ENCODE assay signal across 8 mouse cellular contexts in genomic region chr1:165708686-165709380, GRCm38 (mm10). TPM values are rescaled to one million over a fixed set of nuclear protein-coding genes. Genes with fewer than 3 reads are reported as not detected.
DNase-seq lines count a peak whose midpoint lies in the region; ATAC-seq and TF ChIP-seq lines count a peak whose summit lies in the region.

No protein-coding gene starts in this region.

- H3K9me3 ChIP-seq in G1E (replicated peaks) = no peaks in the 10 kb centered on the region
- H3K9me3 ChIP-seq in hindbrain, embryonic 13.5 days = no peaks in the 10 kb centered on the region
- H3K9me3 ChIP-seq in midbrain, postnatal 0 days (ENCODE audit: low read length) = no peaks in the 10 kb centered on the region

- peaks cover 3% of the 10 kb centered on the region; the same call in 1 of the 2 replicates for H3K27me3 ChIP-seq in G1E (ENCODE audit: insufficient read depth, low read length)
- peaks cover 58% of the 10 kb centered on the region for H3K27me3 ChIP-seq in hindbrain, embryonic 13.5 days
- H3K27me3 ChIP-seq in midbrain, postnatal 0 days (ENCODE audit: insufficient read depth, low read length) = peaks cover 17% of the 10 kb centered on the region

- DNase-seq in gastrocnemius, adult 2 months = no peak
- no peak for DNase-seq in gastrocnemius, adult 18-20 months (ENCODE audit: low spot score)
- no peak for DNase-seq in G1E (ENCODE audit: low spot score)
- DNase-seq in midbrain, postnatal 0 days (ENCODE audit: low spot score) = no peak
- no peak for DNase-seq in left cerebral cortex, postnatal 4 days
- DNase-seq in cerebellum, postnatal 14 days = no peak

- H3K4me2 ChIP-seq in hindbrain, embryonic 13.5 days = peak overlapping the region; percentile 98
- H3K4me2 ChIP-seq in midbrain, postnatal 0 days (ENCODE audit: low read depth, low read length, poor library complexity, severe bottlenecking) = peak overlapping the region; percentile 99

- ATAC-seq in G1E (ENCODE audit: extremely low read depth, insufficient number of reproducible peaks, low FRiP score, poor library complexity, severe bottlenecking) = no peak
- no peak for ATAC-seq in hindbrain, embryonic 13.5 days (ENCODE audit: low FRiP score)
- ATAC-seq in midbrain, postnatal 0 days (ENCODE audit: low FRiP score) = no peak
- no peak for ATAC-seq in megakaryocyte progenitor cell, adult 5-6 weeks (replicated peaks; ENCODE audit: poor library complexity)

- intact Hi-C loops in gastrocnemius, adult 2 months (cut with DNase I) = loop anchor here (5.0 kb wide), 1 partner anchor 42 kb away; no protein-coding TSS in a partner anchor
- intact Hi-C loops in left cerebral cortex, postnatal 4 days (cut with DNase I) = no loop called here

- 39% methylated on average over 9 of the region's 9 CpGs for WGBS in hindbrain, embryonic 13.5 days
- WGBS in midbrain, postnatal 0 days = 31% methylated on average over 9 of the region's 9 CpGs

- TF ChIP-seq CTCF in gastrocnemius, adult 2 months (IDR thresholded peaks at IDR 0.05) = no peak
- TF ChIP-seq CTCF in G1E (IDR thresholded peaks at IDR 0.05; ENCODE audit: low read depth, low read length) = no peak
- TF ChIP-seq CTCF in midbrain, postnatal 0 days (IDR thresholded peaks at IDR 0.05) = no peak

- peaks cover 76% of the 10 kb centered on the region for H3K4me1 ChIP-seq in G1E (ENCODE audit: insufficient read depth, low read depth, low read length)
- H3K4me1 ChIP-seq in hindbrain, embryonic 13.5 days (replicated peaks) = peaks cover 15% of the 10 kb centered on the region; the same call in 1 of the 2 replicates
- 0 out of 2 replicates have a peak, but pooled peaks cover 6% of the 10 kb centered on the region for H3K4me1 ChIP-seq in midbrain, postnatal 0 days (ENCODE audit: insufficient read depth, low read length)

- H3K27ac ChIP-seq in gastrocnemius, adult 2 months = peak overlapping the region; percentile 99
- no peak overlapping the region for H3K27ac ChIP-seq in hindbrain, embryonic 13.5 days
- no peak overlapping the region for H3K27ac ChIP-seq in midbrain, postnatal 0 days (ENCODE audit: low read depth, low read length)

- H3K9ac ChIP-seq in hindbrain, embryonic 13.5 days = no peak overlapping the region
- no peak overlapping the region for H3K9ac ChIP-seq in midbrain, postnatal 0 days (replicated peaks; ENCODE audit: low read length, poor library complexity, severe bottlenecking)

- H3K36me3 ChIP-seq in G1E (replicated peaks) = peaks cover 25% of the 10 kb centered on the region
- H3K36me3 ChIP-seq in hindbrain, embryonic 13.5 days = no peaks in the 10 kb centered on the region
- H3K36me3 ChIP-seq in midbrain, postnatal 0 days (ENCODE audit: insufficient read depth, low read length) = no peaks in the 10 kb centered on the region

- peak overlapping the region; percentile 89 for H3K4me3 ChIP-seq in gastrocnemius, adult 2 months
- H3K4me3 ChIP-seq in G1E (ENCODE audit: low read depth, low read length) = peak overlapping the region; percentile 75; the same call in 1 of the 2 replicates
- H3K4me3 ChIP-seq in hindbrain, embryonic 13.5 days = peak overlapping the region; percentile 61
- peak overlapping the region; percentile 56; the same call in 1 of the 2 replicates for H3K4me3 ChIP-seq in midbrain, postnatal 0 days (ENCODE audit: low read depth, low read length)

RNA-seq across cellular contexts. Expression of gene Rcsd1, which starts 0.7 kb away (rescaled TPM):
- total RNA-seq in gastrocnemius, adult 2 months (2021) = 10 to 100 TPM; 93.3 to 95.0 TPM
- 100 to 1,000 TPM in 1 of 2 experiments, 10 to 100 TPM in 1; 89.6 to 103 TPM for total RNA-seq in gastrocnemius, adult 18-20 months (2021)
- 14.2 and 16.1 TPM in 2 replicates for total RNA-seq in G1E (2014; fragmentation: Nextera tagmentation)
- total RNA-seq in G1E (2017) = 15.8 and 15.9 TPM in 2 replicates
- 24.9 and 27.3 TPM in 2 replicates for polyA plus RNA-seq in G1E (2012)
- polyA plus RNA-seq in hindbrain, embryonic 13.5 days (2015; fragmentation: Nextera tagmentation; extraction: Ambion mirVana) = 12.4 and 13.5 TPM in 2 replicates
- 7.6 and 7.9 TPM in 2 replicates for total RNA-seq in midbrain, postnatal 0 days (2014; rRNA removed)
- 8.0 and 9.1 TPM in 2 replicates for polyA plus RNA-seq in midbrain, postnatal 0 days (2015; fragmentation: Nextera tagmentation; extraction: Ambion mirVana)
- total RNA-seq in left cerebral cortex, postnatal 4 days (2021) = 1 to 10 TPM; 5.3 to 5.4 TPM
- 48.8 and 48.9 TPM in 2 replicates for total RNA-seq in megakaryocyte progenitor cell, adult 5-6 weeks (2015)
- 110 and 111 TPM in 2 replicates for total RNA-seq in megakaryocyte progenitor cell, adult 5-6 weeks (2017)

RNA-seq across cellular contexts. Expression of gene Creg1, which starts 54.7 kb away (rescaled TPM):
- total RNA-seq in gastrocnemius, adult 2 months (2021) = 10 to 100 TPM; 46.2 to 67.4 TPM
- total RNA-seq in gastrocnemius, adult 18-20 months (2021) = 10 to 100 TPM; 54.3 to 62.4 TPM
- total RNA-seq in G1E (2014; fragmentation: Nextera tagmentation) (514 and 555 TPM in 2 replicates), G1E (2017) (239 and 269 TPM in 2 replicates)
- polyA plus RNA-seq in G1E (2012) = 139 and 160 TPM in 2 replicates
- 24.1 and 31.6 TPM in 2 replicates for polyA plus RNA-seq in hindbrain, embryonic 13.5 days (2015; fragmentation: Nextera tagmentation; extraction: Ambion mirVana)
- 21.3 and 22.7 TPM in 2 replicates for total RNA-seq in midbrain, postnatal 0 days (2014; rRNA removed)
- polyA plus RNA-seq in midbrain, postnatal 0 days (2015; fragmentation: Nextera tagmentation; extraction: Ambion mirVana) = 47.0 and 49.1 TPM in 2 replicates
- 10 to 100 TPM; 14.0 to 17.9 TPM for total RNA-seq in left cerebral cortex, postnatal 4 days (2021)
- total RNA-seq in megakaryocyte progenitor cell, adult 5-6 weeks (2015) = 261 and 284 TPM in 2 replicates
- 96.7 and 120 TPM in 2 replicates for total RNA-seq in megakaryocyte progenitor cell, adult 5-6 weeks (2017)
